In the genomic region with DNA sequence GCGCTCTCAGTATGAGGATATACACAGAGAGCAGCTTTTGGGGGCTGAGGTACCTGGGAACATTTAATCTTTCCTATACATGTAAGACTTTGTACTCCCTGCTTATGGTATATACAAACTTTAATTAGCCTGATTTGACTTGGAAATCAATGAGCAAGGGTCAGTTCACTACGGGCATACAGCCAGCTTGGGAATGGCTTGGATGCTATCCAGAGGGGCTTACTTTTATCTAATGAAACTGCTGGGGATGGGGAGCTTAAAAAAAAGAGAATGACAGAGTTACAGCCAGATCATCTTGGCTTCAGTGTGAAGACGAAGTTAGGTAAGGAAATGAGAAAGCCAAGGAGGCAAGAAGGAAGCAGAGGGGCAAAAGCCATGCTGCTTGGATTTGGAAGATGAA, we compare ENCODE assay signal across 9 mouse cellular contexts. TPM values are rescaled to one million over a fixed set of nuclear protein-coding genes. Genes with fewer than 3 reads are reported as not detected.
DNase-seq lines count a peak whose midpoint lies in the region; ATAC-seq and TF ChIP-seq lines count a peak whose summit lies in the region.
"Had no signal": no experiment of that assay in that cellular context is flagged by ENCODE, and none has a peak within 500 bp of the region (broad histone marks: within the 10 kb centered on the region; RNA-seq: fewer than 3 reads in every experiment).

No protein-coding gene starts in this region.

- peak overlapping the region; percentile 42 for H3K4me3 ChIP-seq in lung, embryonic 16.5 days (ENCODE audit: low read length)
- H3K4me3 ChIP-seq in lung, adult 2 months (replicated peaks; ENCODE audit: extremely low read depth, low read depth, low read length): no peak overlapping the region
- peak overlapping the region; percentile 30 for H3K4me3 ChIP-seq in forebrain, postnatal 0 days (ENCODE audit: low read depth, low read length)
- peak overlapping the region; percentile 77 for H3K4me3 ChIP-seq in limb, embryonic 10.5 days
- H3K4me3 ChIP-seq in olfactory bulb, adult 2 months (ENCODE audit: insufficient read depth, low read depth, low read length): peak overlapping the region; percentile 24
- H3K4me3 ChIP-seq in thymus, adult 2 months (ENCODE audit: control insufficient read depth, insufficient read depth, low read length): no peak overlapping the region

- no peaks in the 10 kb centered on the region for H3K27me3 ChIP-seq in lung, embryonic 16.5 days (ENCODE audit: control insufficient read depth, insufficient read depth, low read depth, low read length)
- H3K27me3 ChIP-seq in forebrain, postnatal 0 days (ENCODE audit: insufficient read depth, low read length): no peaks in the 10 kb centered on the region
- no peaks in the 10 kb centered on the region for H3K27me3 ChIP-seq in limb, embryonic 10.5 days (ENCODE audit: low read depth, poor library complexity, severe bottlenecking)
- no peaks in the 10 kb centered on the region for H3K27me3 ChIP-seq in thymus, adult 2 months (ENCODE audit: control insufficient read depth, insufficient read depth, low read length)

- peak overlapping the region; percentile 31; the same call in 1 of the 2 replicates for H3K9ac ChIP-seq in lung, embryonic 16.5 days (ENCODE audit: low read length)
- H3K9ac ChIP-seq in forebrain, postnatal 0 days: no peak overlapping the region

- H3K4me2 ChIP-seq in lung, embryonic 16.5 days (ENCODE audit: low read depth, low read length): peak overlapping the region; percentile 60
- H3K4me2 ChIP-seq in forebrain, postnatal 0 days (ENCODE audit: low read depth): peak overlapping the region; percentile 51

- TF ChIP-seq CTCF in lung, adult 2 months (IDR thresholded peaks at IDR 0.05; ENCODE audit: insufficient read depth, low read length): no peak
- TF ChIP-seq CTCF in forebrain, postnatal 0 days (IDR thresholded peaks at IDR 0.05; ENCODE audit: low read depth): no peak
- TF ChIP-seq CTCF in olfactory bulb, adult 2 months (IDR thresholded peaks at IDR 0.05; ENCODE audit: insufficient read depth, low read depth, low read length): no peak
- no peak for TF ChIP-seq CTCF in thymus, adult 2 months (IDR thresholded peaks at IDR 0.05; ENCODE audit: borderline replicate concordance, control insufficient read depth, extremely low read depth, insufficient read depth, low read length, poor library complexity)

- DNase-seq in lung, adult 2 months: no peak
- no peak for DNase-seq in forebrain, postnatal 0 days
- DNase-seq in limb, embryonic 10.5 days (ENCODE audit: low spot score): no peak
- no peak for DNase-seq in T-cell, adult 2 months (ENCODE audit: low spot score)
- no peak for DNase-seq in thymus, adult 2 months
- no peak for DNase-seq in left cerebral cortex, adult 9 months (ENCODE audit: low spot score in 2 of 2)

- peaks cover 23% of the 10 kb centered on the region for H3K4me1 ChIP-seq in lung, embryonic 16.5 days (replicated peaks; ENCODE audit: control insufficient read depth, insufficient read depth, low read length)
- H3K4me1 ChIP-seq in lung, adult 2 months (ENCODE audit: control insufficient read depth, insufficient read depth, low read length): peaks cover 12% of the 10 kb centered on the region
- H3K4me1 ChIP-seq in forebrain, postnatal 0 days (ENCODE audit: insufficient read depth): peaks cover 16% of the 10 kb centered on the region
- peaks cover 38% of the 10 kb centered on the region for H3K4me1 ChIP-seq in limb, embryonic 10.5 days
- H3K4me1 ChIP-seq in olfactory bulb, adult 2 months (ENCODE audit: control insufficient read depth, insufficient read depth, low read length): peaks cover 9% of the 10 kb centered on the region; the same call in 1 of the 2 replicates
- peaks cover 13% of the 10 kb centered on the region for H3K4me1 ChIP-seq in thymus, adult 2 months (replicated peaks; ENCODE audit: control insufficient read depth, insufficient read depth, low read length)

- no peak for TF ChIP-seq POLR2A in lung, adult 2 months (IDR thresholded peaks at IDR 0.05; ENCODE audit: borderline replicate concordance, extremely low read depth, low read depth, low read length)
- TF ChIP-seq POLR2A in olfactory bulb, adult 2 months (IDR thresholded peaks at IDR 0.05; ENCODE audit: insufficient read depth, low read depth, low read length): no peak
- no peak for TF ChIP-seq POLR2A in thymus, adult 2 months (IDR thresholded peaks at IDR 0.05; ENCODE audit: control insufficient read depth, extremely low read depth, insufficient read depth, low read length, poor library complexity)

- H3K36me3 ChIP-seq in lung, embryonic 16.5 days (ENCODE audit: control insufficient read depth, insufficient read depth, low read length): peaks cover 8% of the 10 kb centered on the region
- peaks cover 8% of the 10 kb centered on the region for H3K36me3 ChIP-seq in forebrain, postnatal 0 days (ENCODE audit: insufficient read depth)
- peaks cover 24% of the 10 kb centered on the region for H3K36me3 ChIP-seq in limb, embryonic 10.5 days
- 0 out of 2 replicates have a peak, but pooled peaks cover 3% of the 10 kb centered on the region for H3K36me3 ChIP-seq in thymus, adult 2 months (ENCODE audit: control insufficient read depth, insufficient read depth, low read length)

- 24% methylated on average over 3 of the region's 3 CpGs for WGBS in lung, embryonic 16.5 days
- WGBS in lung, adult 2 months: 46% methylated on average over 3 of the region's 3 CpGs
- 19% methylated on average over 3 of the region's 3 CpGs for WGBS in forebrain, postnatal 0 days
- WGBS in limb, embryonic 10.5 days: 54% methylated on average over 3 of the region's 3 CpGs
- 34% methylated on average over 3 of the region's 3 CpGs for WGBS in olfactory bulb, adult 2 months
- WGBS in thymus, adult 2 months: 83% methylated on average over 3 of the region's 3 CpGs

- ATAC-seq in lung, embryonic 16.5 days (ENCODE audit: low read depth): no peak
- ATAC-seq in forebrain, postnatal 0 days: no peak

- H3K27ac ChIP-seq in lung, embryonic 16.5 days (ENCODE audit: low read length): no peak overlapping the region
- H3K27ac ChIP-seq in forebrain, postnatal 0 days (ENCODE audit: low read depth, low read length): no peak overlapping the region
- H3K27ac ChIP-seq in limb, embryonic 10.5 days: no peak overlapping the region
- H3K27ac ChIP-seq in olfactory bulb, adult 2 months (ENCODE audit: insufficient read depth, low read depth, low read length): no peak overlapping the region
- no peak overlapping the region for H3K27ac ChIP-seq in thymus, adult 2 months (ENCODE audit: control insufficient read depth, insufficient read depth, low read length)

- H3K9me3 ChIP-seq in lung, embryonic 16.5 days (ENCODE audit: control insufficient read depth, low read length): no peaks in the 10 kb centered on the region
- H3K9me3 ChIP-seq in forebrain, postnatal 0 days (ENCODE audit: low read length): no peaks in the 10 kb centered on the region
- H3K9me3 ChIP-seq in limb, embryonic 10.5 days (replicated peaks): no peaks in the 10 kb centered on the region

RNA-seq across cellular contexts. Expression of a gene that starts 2.9 kb away (rescaled TPM):
- polyA plus RNA-seq in lung, embryonic 16.5 days (2015; fragmentation: Nextera tagmentation; extraction: Ambion mirVana): 7.4 and 8.1 TPM in 2 replicates
- 2.7 and 4.0 TPM in 2 replicates for polyA plus RNA-seq in lung, adult 2 months (2012; rRNA removed)
- total RNA-seq in forebrain, postnatal 0 days (2014; rRNA removed): 47.6 and 57.3 TPM in 2 replicates
- polyA plus RNA-seq in forebrain, postnatal 0 days (2015; fragmentation: Nextera tagmentation; extraction: Ambion mirVana): 7.3 and 10.9 TPM in 2 replicates
- 8.4 and 11.1 TPM in 2 replicates for polyA plus RNA-seq in limb, embryonic 10.5 days (2016; fragmentation: Nextera tagmentation; extraction: Ambion mirVana)
- not detected in 2 replicates for polyA plus RNA-seq in olfactory bulb, adult 2 months (2012; ENCODE audit: insufficient read depth, insufficient read length, low replicate concordance, missing spikeins)
- polyA plus RNA-seq in thymus, adult 2 months (2012; rRNA removed): 4.4 and 4.9 TPM in 2 replicates

RNA-seq across cellular contexts. Expression of a gene that starts 29.6 kb away (rescaled TPM):
- polyA plus RNA-seq in lung, embryonic 16.5 days (2015; fragmentation: Nextera tagmentation; extraction: Ambion mirVana): 15.0 and 15.3 TPM in 2 replicates
- polyA plus RNA-seq in lung, adult 2 months (2012; rRNA removed): 0.12 and 0.24 TPM in 2 replicates
- 3.2 and 5.4 TPM in 2 replicates for total RNA-seq in forebrain, postnatal 0 days (2014; rRNA removed)
- polyA plus RNA-seq in forebrain, postnatal 0 days (2015; fragmentation: Nextera tagmentation; extraction: Ambion mirVana): 1.2 and 1.7 TPM in 2 replicates
- polyA plus RNA-seq in limb, embryonic 10.5 days (2016; fragmentation: Nextera tagmentation; extraction: Ambion mirVana): 19.0 and 22.3 TPM in 2 replicates
- not detected in 2 replicates for polyA plus RNA-seq in olfactory bulb, adult 2 months (2012; ENCODE audit: insufficient read depth, insufficient read length, low replicate concordance, missing spikeins)
- polyA plus RNA-seq in thymus, adult 2 months (2012; rRNA removed): 4.7 and 6.6 TPM in 2 replicates

RNA-seq across cellular contexts. Expression of a gene that starts 48.1 kb away (rescaled TPM):
- polyA plus RNA-seq in lung, embryonic 16.5 days (2015; fragmentation: Nextera tagmentation; extraction: Ambion mirVana): 0.04 and 0.15 TPM in 2 replicates
- polyA plus RNA-seq in lung, adult 2 months (2012; rRNA removed): 0.23 and 0.32 TPM in 2 replicates
- total RNA-seq in forebrain, postnatal 0 days (2014; rRNA removed): 3.2 and 4.8 TPM in 2 replicates
- 0.67 and 1.1 TPM in 2 replicates for polyA plus RNA-seq in forebrain, postnatal 0 days (2015; fragmentation: Nextera tagmentation; extraction: Ambion mirVana)
- polyA plus RNA-seq in limb, embryonic 10.5 days (2016; fragmentation: Nextera tagmentation; extraction: Ambion mirVana): 0.44 and 0.46 TPM in 2 replicates
- not detected in 2 replicates for polyA plus RNA-seq in olfactory bulb, adult 2 months (2012; ENCODE audit: insufficient read depth, insufficient read length, low replicate concordance, missing spikeins)
- 0.03 TPM in 1 of 2 replicates, not detected in the other for polyA plus RNA-seq in thymus, adult 2 months (2012; rRNA removed)
- total RNA-seq: gastrocnemius, adult 8-10 months had no signal

Comparison
In these comparisons a context has a peak if more than half of its experiments do, and no peak if none do; other contexts are left out.
1. H3K4me3 ChIP-seq: peak in lung, embryonic 16.5 days (single experiment), forebrain, postnatal 0 days (single experiment), limb, embryonic 10.5 days (single experiment) and olfactory bulb, adult 2 months (single experiment); none in lung, adult 2 months (single experiment) and thymus, adult 2 months (single experiment).